Mouse (Mus musculus): ENCODE results near the gene Mfsd2b.

The Mfsd2b gene

DNA sequence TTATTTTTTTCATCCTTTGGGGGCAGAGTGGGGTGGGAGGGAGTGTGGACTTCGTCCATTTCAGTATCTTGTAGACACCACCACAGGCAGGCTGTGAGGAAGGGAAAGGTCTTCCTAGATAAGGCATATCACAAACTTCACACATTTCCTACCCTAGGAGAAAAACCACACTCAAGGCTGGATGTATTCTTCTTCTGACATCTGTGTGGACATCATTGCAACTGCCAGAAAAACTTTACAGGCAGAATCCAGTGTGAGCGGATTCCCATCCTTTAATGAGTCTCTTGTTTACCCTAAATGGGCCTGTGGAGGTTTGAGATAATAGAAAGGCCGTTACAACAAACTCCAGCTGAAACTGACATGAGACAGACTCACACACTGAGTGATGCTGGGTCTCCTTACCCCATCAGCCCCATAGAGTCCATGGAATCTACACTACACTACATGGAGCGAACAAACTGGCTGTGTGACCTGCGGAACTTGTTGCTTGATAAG, 1.1 kb downstream of the Mfsd2b start:
- DNase-seq = no peak

DNA sequence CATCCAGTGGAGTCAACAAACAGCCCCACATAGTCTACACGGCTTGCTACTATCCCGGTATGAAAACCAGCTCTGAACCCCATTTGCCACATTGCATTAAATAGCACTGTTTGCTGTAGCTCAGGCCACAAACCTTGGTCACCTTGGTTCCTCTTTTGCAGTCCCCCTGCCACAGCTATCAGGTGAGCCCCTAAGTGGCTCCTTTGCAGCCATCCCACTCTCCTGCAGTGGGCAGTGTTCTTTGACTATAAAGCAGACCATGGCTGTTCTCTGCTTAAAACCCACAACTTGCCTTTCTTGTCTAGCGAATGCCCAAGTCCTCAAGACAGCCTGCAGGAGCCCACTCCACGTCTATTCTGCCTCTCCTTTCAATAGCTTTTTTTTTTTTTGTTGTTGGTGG, 1.9 kb downstream of the Mfsd2b start:
- no peak for DNase-seq

DNA sequence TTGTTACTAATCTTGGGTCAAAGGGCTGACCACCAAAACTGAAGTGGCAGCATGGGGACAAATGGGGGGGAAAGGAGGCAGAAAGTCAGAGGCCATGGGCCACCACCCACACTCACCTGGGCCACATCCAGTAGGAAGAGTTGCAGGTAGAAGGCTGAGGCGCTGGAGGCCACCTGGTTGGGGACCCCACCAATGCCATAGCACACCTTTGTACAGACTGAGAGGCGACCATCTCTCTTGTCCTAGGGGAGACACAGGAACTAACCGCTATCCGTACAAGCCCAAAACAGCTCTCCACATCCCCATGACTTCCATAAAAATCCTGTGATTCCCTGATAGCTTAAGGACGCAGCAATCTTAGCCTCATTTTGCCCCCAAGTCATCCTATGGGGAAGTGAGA, 2.9 kb downstream of the Mfsd2b start:
- DNase-seq = no peak

DNA sequence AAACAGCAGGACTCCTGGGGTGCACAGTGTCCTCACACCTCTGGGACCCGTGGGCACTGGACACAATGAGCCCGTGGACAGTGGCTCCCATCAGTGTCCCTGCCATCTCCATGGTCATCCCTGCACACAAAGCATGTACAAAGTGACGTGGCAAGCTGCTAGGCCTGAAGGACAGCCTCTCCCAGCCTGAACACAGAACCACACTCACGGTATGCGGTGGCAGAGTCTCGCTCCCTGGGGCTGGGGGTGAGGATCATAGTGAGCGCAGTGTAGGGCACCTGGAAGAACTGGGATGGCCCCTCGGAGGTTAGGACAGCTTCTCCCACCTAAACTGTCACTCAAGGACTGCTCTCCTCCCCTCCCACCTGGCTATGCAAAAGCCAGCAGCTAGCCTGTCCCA, 5.2 kb downstream of the Mfsd2b start:
- no peak for DNase-seq

DNA sequence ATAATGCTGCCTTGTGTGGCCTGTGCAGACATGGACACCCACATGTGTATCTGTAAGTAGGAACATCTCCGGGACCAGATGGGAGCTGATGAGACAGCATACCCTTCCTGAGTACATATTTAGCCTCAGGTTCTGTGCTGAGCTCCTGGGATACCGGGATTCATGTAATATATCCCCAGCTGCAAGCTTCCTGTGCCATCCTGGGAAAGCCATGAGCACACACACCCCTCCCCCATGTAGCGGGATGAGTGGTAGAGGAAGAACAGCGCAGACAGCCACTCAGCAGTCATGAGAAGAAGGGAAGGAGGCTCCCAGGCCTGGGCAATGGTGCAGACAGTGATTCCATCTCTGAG, 9.8 kb downstream of the Mfsd2b start:
- DNase-seq = no peak

DNA sequence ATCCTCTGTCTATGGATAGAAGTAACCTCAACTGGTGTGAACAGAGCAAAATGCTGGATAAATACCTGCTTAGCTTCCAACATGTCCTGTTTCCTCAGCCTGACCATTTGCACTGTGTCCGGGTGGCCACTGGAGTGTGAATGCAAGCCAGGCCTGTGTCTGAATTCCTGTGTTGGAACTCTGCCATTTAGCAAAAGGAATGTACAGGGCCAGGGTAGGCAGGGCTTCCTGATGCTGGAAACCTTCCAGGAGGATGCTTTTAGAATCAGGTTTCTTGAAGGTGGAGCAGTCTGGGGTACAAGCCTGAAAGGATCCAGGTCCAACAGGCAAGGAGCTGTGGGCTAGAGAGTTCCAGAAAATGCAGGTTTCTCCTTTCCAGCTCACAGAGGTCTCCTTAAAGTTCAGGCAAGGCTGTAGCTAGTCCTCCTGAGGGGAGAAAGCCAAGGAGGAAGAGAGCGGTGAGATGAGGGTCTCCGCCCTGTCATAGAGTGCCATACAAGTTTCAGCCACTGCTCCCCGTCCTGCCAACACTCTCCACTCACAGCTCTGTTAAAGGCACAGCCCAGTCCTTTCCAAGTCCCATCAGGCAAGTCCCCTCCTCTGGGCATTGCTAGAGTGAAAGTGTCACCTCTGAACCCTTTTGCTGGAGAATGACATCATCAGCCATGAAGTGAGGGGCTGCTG, 10.4 kb downstream of the Mfsd2b start:
- no peak for DNase-seq

DNA sequence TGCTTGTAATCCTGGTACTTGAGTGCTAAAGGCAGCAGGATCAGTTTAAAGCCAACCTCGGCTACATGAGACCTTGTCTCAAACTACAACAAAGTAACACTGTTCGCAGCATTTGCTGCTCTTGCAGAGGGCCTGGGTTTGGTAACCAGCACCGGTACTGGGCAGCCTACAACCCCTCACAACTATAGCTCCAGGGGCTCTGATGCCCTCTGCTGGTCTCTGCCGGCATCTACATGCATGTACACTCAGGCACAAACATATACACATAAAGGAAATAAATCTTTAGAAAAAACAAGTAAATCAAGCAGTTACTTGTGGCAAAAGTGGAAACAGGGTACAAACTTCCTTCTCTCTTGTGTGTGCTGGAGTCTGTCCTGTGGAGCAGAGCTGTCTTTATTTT, 11.5 kb downstream of the Mfsd2b start:
- DNase-seq = no peak

DNA sequence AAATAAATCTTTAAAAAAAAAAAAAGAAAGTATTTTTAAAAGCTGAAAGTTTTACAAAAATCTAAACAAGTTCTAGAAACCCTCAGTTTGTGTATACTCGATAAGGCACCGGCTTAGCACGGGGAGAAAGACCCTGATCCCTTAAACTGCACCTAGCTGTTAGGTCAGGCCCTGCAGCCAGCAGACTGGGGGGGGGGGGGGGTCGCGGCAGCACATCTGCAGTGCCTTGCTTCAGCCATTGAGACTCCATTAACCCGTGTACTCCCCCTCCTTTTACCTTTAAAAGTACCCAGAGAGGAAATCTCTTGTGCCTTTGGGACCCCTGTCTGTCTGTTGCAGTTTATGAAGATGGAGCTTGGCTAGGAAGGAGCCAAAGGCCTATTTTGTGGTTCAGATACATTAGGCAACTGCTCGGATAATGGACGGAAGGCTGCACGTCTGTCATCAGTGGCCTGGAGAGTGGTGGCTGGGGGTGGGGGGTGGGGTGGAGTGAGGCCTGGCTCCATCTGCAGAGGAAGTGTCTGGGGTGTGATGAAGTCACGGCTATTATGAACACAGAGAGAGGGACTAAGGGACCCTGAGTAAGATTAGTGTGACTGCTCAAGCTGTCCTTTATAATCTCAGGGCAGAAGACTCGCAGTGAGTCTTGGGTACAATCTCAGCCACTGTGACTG, 14.8 kb downstream of the Mfsd2b start:
- no peak for DNase-seq

DNA sequence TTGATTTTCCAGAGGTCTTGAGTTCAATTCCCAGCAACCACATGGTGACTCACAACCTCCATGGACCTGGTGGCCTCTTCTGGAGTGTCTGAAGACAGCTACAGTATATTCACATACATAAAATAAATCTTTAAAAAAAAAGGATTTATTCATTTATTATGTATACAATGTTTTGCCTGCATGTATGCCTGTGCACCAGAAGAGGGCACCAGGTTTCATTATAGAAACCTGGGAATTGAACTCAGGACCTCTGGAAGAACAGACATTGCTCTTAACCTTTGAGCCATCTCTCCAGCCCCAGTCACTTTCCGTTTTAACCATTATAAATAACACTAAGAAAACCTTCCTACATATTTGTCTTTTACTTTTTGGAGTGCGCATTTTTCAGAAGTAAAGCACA, 17.3 kb downstream of the Mfsd2b start:
- DNase-seq = no peak

DNA sequence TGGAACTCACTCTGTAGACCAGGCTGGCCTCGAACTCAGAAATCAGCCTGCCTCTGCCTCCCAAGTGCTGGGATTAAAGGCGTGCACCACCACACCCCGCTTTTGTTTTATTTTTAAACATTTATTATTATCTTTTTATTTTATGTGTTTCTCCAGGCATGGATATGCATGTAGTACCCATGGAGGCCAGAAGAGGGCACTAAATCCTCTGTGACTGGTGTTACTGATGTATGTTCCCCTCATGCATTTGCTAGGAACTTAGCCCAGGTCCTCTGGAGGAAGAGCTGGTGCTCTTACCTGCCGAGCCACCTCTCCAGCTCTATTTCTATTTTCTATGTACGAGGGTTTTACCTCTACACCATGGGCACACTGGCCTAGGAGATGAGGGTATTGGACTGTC, 18.0 kb downstream of the Mfsd2b start:
- DNase-seq = no peak

DNA sequence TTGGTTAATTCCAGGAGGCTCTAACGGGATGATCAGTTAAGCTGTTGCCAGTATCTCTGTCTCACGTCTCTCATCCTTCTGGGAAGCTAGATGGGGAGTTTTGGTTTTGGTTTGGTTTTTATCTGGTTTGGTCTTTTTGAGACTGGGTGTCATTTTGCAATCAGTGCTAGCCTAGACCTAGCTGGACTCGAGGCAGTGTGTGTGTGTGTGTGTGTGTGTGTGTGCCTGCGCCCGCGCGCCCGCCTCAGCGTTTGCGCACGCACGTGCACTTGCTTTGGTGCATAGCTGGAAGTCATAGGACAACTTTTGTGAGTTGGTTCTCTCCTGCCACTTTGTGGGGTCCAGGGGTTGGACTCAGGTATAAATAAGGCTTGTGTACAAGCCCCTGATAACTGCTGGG, 30.4 kb downstream of the Mfsd2b start:
- DNase-seq = peak; percentile 41

DNA sequence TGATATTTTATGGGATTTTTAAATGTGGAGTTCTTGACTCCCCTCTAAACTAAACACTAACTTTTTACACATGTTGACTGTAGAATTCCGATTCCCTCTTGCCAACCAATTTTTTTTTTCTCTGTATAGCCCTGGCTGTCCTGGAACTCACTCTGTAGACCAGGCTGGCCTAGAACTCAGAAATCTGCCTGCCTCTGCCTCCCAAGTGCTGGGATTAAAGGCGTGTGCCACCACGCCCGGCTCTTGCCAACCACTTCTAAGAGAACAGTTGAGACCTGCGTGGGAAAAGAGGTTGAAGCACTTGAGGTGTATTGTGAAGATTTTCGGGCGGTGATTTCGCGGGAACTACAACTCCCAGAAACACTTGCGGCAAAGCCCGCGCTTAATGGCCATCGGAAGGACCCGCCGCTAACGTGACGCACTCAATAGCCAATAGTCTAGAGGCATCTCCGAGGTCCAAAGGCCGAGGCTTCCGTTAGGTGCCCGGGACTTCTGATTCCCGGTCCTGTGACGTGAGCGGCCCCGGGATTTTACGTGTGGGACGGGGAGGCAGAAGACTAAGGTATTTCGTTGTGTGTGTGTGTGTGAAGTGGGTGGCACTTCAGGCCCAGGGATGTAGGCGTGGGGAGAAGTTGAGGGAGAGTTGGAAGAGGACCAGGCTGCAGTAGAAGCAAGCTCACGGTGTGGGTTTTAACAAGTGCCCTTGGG, 31.1 kb downstream of the Mfsd2b start, which contains the start of gene Wdcp:
TSS of gene Wdcp (plus strand) at position 414 of the 708 bp plus-strand sequence.
- DNase-seq = peak; percentile 88

DNA sequence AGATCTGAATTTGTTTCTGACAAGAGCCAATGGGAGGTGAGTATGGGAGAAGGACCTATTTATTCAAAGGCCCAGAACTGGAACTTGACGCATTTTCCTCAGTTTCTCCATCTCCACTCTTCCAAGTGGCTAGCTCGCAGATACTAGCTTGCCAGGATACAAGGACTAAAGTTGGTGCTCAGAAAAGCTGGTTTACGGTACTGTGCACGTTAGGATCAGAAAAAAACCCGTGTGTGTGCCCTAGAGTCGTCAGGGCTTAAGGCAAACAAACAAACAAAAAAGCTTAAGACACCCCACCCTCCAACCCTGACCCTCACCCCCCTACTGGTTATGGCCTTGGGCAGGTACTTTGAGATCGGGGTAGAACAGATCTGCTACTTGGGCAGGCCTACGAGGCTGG, 31.7 kb downstream of the Mfsd2b start:
- DNase-seq = no peak

DNA sequence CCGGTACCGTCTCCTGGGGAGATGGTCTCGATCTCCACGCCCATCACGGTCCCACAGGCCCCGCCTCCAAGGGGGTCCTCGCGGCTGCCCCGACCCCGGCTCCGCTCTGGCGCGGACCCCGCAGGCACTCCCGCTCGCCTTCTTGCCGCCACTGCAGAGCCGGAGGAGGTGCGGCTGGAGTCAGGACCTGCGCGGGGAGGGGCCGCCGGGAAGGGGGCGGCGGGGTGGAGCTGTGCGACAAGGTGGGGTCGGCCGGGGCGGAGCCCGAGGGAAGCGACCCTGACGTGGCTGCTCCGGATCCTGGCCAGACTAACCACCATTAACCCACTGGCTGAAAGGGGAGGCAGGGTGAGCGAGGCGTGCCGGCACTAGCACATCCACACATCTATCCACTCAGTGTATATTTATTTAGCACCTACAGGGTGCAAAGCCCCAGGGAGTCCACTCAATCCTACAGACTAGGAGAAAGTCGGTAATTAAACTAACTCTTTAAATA, 32.7 kb downstream of the Mfsd2b start, which contains the start of gene Fkbp1b:
TSS of gene Fkbp1b (minus strand) at position 200 of the 496 bp plus-strand sequence.
- DNase-seq = peak; percentile 55

DNA sequence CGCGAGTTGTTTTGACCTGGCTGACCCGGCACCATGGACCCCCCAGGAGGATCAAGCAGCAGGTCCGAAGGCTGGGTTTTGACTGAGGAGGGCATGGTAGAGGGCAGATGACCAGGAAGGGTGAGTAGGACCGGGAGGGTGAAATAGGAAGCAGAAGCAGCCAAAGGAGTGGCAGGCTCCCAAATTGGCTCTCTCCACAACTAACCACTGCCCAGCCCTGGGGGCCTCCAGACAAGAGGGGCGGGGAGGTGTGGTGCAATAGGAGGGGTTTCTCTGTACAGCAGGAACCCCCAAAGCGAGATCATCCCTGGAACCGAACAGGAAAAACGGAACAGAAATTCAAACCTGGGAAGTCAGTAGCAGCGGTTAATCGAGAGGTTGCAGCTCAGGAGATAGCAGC, 33.4 kb downstream of the Mfsd2b start:
- no peak for DNase-seq

DNA sequence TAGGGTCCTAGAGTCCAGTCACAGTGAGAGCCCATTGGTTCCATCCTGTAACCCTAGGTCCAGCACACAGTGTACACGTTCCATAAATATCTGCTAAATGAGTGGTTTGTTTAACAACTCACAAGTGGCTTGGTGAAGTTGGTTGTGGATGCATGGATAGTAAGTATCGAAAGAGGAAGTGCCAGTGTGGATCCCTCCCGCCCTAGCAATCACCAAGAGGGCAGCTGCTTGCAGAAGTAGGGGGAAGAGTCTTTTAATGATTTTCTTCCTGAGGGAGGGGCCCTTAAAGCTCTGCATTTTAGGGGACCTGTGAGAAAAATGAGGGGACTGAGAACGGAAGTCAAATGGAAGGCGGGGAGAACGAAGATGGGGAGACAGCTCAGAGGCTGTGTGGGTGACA, 34.1 kb downstream of the Mfsd2b start:
- no peak for DNase-seq

DNA sequence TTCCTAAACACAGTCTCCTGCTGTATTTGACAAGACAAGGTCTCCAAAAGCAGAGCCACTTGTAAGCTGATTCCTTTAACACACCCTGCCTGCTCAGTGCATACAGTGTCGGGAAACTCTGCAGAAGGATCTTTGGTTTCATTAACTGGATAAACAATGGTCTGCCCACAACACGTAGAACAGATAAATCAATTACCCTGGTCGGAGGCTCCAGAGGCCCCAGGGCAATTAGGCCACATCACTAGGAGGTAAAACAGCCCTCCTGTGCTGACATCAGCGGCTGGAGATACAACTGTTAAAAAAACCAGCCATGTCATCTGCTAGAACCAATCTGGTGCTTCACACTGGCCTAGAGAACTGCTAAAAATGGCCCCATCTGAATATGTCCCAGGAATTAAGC, 37.2 kb downstream of the Mfsd2b start:
- no peak for DNase-seq

DNA sequence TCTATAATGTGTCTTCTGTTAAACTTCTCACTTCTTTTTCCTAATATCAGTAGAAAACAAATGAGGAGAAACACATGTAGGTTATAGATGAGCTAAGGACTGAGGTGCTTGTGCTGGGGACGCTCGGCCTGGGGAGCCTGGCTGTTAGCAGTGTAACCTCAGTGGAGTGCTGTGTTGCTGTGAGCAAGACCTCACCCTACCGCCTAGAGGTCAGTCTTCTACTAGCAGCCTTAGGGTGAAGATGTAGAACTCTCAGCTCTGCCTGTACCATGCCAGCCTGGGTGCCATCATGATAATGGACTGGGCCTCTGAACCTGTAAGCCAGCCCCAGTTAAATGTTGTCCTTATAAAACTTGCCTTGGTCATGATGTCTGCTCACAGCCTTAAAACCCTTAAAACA, 46.9 kb downstream of the Mfsd2b start:
- no peak for DNase-seq

DNA sequence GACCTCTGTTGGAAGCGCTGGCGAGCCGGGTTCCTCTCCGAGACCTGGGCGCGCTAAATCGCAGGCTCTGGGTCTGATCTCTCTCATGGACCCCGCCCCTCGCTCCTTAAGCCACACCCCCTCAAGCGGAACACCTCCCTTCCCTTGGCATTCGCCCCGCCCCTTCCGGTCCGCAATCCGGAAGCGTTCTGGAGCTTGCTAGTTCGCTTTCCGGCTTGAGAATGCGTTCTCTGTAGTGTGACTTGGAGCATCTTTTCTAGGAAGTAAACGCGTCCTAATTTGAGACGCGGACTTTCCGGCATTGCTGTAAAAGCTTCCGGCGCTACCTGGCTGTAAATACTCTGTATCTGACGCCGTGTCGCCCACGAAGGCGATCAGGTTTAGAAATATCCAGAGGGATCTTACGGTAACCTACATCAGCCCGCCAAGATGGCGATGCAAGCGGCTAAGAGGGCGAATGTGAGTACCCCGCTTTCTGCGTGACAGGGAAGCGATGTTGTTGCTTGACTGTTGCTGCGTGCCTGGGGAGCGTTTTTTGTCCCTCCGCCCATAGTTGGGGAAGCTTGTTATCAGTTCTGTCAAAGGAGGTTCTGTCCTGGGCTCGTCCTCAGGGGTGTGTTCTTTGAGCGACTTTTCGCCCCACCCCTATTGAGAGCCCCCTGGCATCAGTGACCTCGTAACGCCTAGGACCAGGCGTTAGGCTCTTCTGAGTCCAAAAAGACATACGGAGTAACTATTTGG, 56.6 kb downstream of the Mfsd2b start, which contains the start of gene Sf3b6:
TSS of gene Sf3b6 (plus strand) at position 184 of the 741 bp plus-strand sequence.
- DNase-seq = peak; percentile 99

DNA sequence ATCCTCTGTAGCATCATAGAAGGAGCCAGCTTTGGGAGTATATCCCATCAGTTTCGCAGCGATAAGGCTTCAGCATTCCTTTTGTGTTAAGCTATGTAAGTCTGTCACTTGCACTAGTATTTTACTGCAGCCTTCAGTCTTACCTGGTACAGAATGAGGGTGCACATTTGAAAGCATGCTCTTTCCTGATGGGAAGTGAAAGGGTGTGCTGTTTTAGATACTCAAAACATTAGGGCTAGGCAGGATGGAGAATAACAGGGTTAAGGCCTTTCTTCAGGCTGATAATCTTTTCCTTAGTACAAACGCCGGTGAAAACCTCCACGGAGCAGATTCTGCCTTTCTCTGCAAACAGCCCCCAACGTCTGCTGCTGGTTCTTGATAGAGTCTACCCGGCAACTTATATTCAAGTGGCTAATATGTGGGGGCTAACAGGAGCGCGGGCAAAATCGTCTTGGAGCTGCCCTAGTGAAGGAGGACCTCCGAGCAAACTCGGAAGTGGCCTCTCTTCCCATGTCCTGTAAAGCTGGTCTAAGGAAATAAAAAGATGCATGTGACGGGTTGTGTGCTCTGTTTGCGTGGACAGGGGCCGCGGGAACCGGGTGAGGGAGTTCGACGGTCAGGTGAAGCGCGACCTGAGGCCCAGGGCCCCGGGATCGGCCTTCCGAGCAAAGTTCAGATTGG, 57.3 kb downstream of the Mfsd2b start:
- DNase-seq = no peak

DNA sequence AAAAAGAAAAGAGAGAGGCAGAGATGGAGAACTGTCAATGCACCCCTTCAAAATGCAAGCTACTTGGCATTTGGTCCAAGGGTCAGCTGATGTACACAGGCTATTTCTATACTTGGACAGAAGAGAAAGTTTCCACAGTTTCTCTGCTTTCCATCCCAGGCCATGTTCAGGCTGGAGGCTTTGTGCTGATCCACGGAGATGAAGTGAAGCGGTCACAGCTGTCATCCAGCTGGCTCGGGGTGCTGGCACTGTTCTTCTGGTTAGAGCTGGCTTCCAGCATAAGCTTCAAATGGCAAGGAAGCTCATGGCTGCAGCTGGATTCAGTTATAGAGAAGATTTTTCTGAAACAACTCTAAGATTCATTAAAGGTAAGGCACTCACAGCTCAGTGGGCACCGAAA, 60.5 kb downstream of the Mfsd2b start:
- DNase-seq = peak; percentile 38

Data from lung, postnatal 14 days (tissue).